Mouse (Mus musculus) heart, postnatal 10 days (tissue): ENCODE results near the gene Cdh3. TPM values are rescaled to one million over a fixed set of nuclear protein-coding genes. Genes with fewer than 3 reads are reported as not detected.
A peak's percentile ranks its signal among the peaks of the same experiment; 100 is the strongest.
"Not testable (repeated sequence)": the region's sequence is repeated elsewhere in the genome, so short reads cannot be mapped to it uniquely, and the experiment has no call there.

Source experiments
- DNase-seq, 2 experiments: peaks; one replicate each; pipeline ENCODE4 v3.0.0; 2021
- intact Hi-C: fragments of 180-260 bp; cut with DNase I; formaldehyde crosslinking; loops from one replicate; pipeline ENCODE4 v1.15.1; 2025
- total RNA-seq, 2 experiments: library from RNA; stranded (reverse); gene quantifications; 2 replicates each; pipeline ENCODE4 v1.2.3; 2021

The Cdh3 gene
- total RNA-seq, 2 experiments from 2014 or later: 2.8 to 3.3 TPM

DNA sequence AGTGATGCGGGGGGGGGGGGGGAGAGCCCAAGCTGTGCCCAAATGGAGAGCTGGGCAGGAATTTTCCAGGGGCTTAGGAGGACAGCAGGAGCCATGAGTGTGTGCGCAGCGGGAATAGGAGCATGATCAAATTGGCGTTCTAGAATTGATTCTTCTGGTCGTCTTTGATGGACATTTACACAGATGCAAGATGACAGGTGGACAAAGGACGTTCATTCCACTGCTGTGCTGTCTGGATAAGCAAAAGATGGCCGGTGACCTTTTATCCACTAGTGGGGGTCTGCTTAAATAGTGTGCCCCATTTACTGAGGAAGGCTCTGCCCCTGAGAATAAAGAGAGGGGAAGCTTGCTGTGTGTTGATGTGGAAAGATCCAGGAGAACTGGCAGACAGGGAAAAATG lies 58.3 kb downstream of the Cdh3 start:
- no peak for DNase-seq
- intact Hi-C loops: no loop called here

DNA sequence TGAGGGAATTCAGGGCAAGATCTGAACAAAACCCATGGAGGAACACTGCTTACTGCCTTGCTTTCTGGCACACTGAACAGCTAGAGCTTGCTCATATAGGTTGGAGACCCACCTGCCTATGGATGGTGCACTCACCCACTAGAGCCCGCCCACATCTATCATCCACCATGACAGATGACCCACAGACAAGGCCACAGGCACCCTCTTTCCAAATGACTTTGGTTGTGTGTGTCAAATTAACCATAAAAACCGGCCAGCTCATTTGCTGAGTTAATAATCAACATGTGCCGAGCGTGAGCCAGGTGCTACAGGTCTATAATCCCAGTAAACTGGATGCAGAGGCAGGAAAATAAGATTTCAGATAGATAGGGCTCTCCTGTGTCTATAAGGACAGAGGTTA lies 59.7 kb downstream of the Cdh3 start:
- DNase-seq: no peak
- intact Hi-C loops: no loop called here

DNA sequence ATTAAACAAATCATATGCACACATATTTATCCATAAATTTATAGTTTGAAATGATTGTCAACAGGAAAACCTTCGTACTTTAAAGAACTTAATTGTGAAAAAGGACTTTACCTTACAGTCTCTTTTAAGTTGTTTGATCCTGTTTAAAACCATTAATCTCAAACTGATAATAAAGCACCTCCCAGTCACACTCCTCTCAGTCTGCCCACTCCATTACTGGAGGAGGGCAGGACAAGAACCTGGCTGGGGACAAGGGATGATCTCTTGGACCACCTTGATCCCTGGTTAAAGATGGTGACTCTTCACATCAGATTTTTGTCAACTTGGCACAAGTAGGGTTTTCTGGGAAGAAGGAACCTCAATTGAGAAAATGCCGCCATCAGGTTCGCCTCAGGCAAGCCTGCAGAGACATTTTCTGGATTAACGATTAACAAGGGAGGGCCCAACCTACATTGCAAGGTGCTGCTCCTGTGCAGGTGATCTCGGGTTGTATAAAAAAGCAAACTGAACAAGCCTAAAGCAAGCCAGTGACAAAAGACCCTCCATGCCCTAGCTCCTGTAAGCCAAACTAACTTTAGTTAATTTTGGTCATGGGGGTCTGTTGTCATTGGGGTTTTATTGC lies 61.0 kb downstream of the Cdh3 start:
- intact Hi-C loops: no loop called here
- no peak for DNase-seq

DNA sequence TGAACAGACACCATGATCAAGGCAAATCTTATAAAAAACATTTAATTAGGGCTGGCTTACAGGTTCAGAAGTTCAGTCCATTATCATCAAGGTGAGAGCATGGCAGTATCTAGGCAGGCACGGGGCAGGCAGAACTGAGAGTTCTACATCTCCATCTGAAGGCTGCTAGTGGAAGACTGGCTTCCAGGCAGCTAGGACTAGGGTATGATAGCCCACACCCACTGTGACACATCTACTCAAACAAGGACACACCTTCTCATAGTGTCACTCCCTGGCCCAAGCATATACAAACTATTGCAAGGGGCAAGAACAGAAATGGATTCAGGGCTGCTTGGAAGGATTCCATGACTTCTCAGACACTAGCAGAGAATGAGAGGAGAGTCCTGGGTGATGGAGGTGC lies 61.5 kb downstream of the Cdh3 start:
- DNase-seq: not testable (repeated sequence)

DNA sequence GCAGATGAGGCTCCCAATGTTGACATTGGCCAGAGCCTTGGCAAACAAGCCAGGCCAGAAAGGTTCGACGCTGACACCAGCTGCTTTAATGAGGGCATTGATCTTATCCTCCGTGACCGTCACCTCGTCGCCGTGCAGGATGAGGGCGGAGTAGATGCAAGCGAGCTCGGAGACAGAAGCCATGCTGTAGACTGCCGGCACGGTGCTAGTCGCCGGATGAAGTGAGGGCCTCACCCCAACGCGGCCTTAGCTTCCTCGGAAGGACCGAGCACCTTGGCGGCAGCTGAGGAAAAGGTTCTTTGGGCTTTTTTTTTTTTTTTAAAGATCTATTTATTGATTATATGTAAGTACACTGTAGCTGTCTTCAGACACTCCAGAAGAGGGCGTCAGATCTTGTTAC lies 62.5 kb downstream of the Cdh3 start, which contains the start of gene Gm10073:
Gene Gm10073, minus strand, starts transcription at position 294 of the 400 bp plus-strand sequence.
- DNase-seq, intact Hi-C loops: not testable (repeated sequence)

More for the DNA sequence above, 61.5 kb downstream of the Cdh3 start:
- intact Hi-C loops: not testable (repeated sequence)

DNA sequence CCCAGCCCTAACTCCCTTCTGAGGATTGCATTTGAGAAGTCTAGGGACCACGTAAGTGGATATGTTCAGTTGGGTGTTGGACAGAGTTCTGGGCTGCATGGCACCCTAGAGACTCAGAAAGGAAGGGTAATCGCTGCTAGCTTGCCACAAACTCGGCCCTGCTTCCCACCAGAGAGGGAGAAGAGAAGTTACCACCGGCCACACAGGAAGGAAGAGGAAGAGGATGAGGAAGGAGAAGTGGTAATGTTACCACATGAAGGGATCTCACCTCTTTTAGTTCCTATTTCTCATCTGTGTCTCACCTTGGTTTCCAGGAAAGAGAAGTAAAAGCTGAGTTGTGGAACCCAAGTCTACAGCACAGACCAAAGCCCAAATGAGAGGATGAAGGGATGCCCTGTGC lies 63.6 kb downstream of the Cdh3 start:
- intact Hi-C loops: no loop called here
- no peak for DNase-seq

DNA sequence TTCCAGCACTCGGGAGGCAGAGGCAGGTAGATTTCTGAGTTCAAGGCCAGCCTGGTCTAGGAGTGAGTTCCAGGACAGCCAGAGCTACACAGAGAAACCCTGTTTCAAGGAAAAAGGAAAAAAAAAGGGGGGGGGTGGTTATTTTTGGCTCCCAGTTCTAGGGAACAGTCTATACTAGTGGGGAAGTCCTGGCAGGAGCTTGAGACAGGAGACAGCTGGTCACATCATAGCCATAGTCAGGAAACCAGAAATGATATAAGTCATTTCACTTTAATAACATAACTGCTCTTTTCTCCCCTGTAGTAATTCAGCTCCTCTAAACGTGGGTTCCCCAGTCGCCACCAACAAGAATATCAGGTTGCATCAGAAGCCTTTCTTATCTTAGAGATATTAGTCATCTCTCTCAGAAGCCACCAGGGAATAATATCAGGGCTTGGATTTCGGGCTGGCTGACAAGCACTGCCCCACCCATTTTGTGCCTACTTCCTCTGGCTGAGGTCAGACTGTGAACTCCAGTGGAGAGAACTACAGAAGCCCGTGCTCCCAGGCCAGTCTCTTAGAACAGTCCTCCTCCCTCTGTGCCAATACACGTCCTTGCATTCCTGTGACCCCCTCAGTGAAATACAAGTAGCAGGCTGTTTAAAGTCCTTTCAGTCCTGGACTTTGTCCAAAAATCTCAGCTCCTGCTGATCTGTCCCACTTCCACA lies 66.3 kb downstream of the Cdh3 start:
- peak; percentile 9 to 10 for DNase-seq
- intact Hi-C loops: no loop called here

DNA sequence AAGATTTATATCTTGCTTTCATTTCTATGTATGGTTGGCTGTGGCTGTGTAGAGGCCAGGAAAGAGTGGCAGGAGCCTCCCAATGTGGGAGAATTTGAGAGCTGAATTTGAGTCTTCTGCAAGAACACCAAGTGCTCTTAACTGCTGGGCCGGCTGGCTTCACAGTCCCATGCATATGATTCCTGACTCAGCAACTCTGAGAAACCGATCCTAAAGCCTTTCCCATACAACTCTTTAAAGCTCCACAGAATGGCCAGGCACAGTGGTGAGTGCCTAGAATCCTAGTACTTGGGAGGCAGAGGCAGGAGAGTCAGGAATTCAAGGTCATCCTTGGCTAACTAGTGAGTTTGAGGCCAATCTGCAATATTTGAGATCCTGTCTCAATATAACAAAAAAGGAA lies 68.8 kb downstream of the Cdh3 start:
- DNase-seq: no peak
- intact Hi-C loops: no loop called here

DNA sequence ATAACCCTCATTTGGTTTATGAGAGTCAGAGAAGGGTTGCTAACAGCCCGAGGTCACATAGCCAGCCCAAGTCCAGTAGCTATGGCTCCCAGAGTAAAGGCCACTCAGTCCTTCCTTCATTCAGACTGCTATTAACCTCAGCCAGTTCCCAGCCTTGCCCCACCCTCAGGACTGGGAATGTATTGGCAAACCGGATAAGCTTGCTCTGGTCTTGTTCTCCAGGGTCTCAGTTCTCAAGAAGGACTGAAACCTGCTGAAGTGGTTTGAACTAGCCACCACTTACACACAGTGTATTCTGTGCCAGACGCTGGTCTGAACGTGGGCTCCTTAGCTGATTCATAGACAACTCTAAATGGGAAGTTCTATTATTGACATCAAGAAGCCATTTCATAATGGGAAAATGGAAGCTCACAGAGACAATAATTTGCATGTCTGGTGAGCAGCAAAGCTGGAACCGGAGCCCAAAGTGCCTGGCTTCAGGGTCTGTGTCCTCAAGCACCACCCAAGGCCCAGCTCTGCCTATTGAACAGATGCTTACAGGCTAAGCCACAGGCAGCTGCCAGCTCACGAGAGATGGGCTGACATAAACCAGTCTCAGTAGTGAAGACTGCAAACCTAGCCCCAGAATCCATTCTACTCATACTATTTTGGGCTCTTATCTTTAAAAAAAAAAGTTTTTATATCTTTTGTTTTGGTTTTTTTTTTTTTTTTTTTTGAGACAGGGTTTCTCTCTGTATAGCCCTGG lies 70.8 kb downstream of the Cdh3 start:
- intact Hi-C loops: no loop called here
- no peak for DNase-seq

DNA sequence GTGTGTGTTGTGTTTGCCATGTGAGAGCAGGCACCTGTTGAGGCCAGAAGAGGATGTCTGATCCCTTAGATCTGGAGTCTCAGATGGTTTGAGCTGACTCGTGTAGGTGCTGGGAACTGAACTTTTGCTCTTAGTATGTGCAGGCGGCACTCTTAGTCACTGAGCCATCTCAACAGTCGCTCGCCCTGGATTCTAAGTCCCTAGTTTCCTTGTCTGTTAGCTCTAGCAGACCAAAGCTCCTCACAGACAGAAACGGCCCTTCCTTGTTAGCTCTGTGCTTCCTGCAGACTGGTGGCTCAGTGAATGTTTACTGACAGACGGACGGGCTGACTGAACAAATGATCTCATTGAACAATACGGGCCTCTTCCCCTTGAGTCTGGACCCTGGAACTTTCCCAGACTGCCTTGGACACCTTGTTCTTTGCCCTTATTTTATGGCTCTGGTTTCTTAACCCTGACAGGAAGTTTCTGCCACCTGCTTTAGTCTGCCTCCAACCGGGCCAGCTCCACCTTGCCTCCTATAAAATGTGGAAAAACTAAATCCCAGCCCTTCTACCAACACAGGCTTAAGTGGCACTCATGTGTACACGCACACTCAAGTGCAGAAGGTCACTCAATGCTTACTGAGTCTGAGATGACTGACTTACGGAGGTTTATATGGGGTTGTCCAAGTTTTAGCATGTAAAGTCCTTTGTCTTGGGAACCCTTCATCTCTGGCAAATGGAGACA lies 74.4 kb downstream of the Cdh3 start:
- intact Hi-C loops: no loop called here
- no peak for DNase-seq

DNA sequence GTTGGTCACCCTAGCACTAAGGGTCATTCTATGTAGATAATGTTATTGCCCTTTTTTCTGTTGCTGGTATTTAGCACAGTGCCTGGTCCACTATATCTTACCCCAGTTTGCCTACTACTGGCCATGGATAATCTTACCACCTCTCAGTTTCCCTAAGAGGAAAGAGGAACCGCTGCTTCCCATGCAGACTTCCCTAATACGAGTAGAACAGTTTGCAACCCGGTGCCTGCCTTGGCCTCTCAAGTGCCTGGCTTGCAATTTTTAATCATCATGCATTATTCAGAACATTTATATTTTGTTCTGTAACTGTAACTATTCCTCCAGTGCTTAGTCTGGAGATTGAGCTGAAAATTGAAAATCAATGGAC lies 75.0 kb downstream of the Cdh3 start:
- intact Hi-C loops: no loop called here
- no peak for DNase-seq

DNA sequence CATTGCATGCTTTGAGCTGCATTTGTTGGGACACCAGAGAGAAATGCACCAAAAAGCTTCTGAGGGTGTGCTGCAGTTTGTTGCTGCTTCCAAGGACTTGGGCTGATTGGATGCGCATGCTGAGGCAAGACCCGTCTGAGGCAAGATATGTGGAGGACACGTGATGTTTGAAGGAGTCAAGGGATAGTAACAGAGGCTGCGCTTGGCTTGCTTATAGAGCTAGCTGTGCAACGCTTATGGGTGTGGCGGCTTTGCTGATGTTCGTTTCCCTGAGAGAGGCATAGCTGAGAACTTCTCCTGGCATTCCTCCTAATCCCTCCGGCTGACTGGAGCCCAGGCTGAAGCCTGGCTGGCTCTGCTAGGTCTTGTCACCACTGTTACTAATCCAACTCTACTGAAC lies 76.2 kb downstream of the Cdh3 start:
- intact Hi-C loops: no loop called here
- DNase-seq: peak in 1 of 2 experiments; percentile 11

DNA sequence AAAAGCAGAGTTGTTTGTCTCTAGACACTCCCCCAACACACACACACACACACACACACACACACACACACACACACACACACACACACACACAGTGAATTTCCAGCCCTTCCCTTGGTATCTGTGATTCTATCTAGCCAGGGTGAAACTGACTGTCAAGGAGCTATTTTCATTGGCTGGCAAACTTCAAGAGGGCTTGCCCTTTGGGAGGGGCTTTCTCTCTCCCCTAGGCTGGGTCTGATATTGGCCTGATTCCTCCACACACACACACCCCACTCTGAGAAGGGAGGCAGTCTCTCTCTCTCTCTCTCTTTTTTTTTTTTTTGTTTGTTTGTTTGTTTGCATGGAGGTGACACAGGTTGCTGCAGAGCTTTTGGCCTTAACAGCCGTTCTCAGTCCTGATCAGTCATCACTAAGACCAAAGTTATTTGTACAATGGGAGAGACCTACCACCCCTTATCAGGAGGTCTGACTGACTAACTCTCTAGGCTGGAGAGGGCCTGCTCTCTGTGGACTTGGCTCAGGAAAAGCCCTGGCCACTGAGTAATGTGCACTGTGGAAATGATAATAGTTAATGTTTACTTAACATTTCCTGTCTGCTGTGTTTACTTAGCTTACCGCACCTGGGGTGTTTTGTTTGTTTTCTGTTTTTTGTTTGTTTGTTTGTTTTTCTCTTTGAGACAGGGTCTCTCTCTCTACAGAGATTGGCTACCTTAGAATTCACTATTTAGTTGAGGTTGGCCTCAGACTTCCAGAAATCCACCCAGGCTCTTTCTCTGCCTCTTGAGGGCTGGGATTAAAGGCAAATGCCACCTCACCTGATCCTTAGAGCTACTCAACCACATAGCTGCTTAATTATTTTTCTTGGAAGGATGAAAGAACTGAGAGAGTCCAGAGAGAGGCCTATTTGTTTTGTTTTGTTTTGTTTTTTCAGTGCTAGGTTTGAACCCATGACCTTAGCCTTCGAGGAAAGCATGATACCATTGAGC lies 78.0 kb downstream of the Cdh3 start:
- no peak for DNase-seq
- intact Hi-C loops: no loop called here

DNA sequence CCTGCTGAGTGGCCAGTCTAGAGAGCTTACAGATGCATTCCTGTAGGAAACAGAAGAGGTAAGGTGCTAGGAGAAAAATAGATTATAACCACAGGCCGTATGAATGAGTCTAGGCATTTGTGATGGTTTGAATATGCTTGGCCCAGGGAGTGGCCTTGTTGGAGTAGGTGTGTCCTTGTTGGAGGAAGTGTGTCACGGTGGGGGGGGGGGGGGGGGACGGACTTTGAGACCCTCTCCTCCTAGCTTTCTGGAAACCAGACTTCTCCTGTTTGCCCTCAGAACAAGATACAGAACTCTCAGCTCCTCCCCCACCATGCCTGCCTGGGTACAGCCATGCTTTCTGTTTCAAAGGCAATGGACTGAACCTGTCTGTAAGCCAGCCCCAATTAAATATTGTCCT lies 81.8 kb downstream of the Cdh3 start:
- DNase-seq: no peak
- intact Hi-C loops: no loop called here

DNA sequence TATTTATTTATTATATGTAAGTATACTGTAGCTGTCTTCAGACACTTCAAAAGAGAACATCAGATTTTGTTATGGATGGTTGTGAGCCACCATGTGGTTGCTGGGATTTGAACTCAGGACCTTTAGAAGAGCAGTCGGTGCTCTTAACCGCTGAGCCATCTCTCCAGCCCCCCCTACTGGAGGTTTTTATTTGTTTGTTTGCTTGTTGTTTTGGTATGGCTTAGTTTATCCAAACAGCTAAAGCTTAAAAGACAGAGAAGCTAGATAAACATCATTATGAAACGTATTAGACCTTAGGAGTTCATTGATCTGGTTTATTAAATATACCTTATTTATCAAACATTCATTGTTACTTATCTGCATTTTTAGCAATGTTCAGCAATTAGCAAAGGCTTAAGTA lies 84.9 kb downstream of the Cdh3 start:
- intact Hi-C loops: not testable (repeated sequence)

DNA sequence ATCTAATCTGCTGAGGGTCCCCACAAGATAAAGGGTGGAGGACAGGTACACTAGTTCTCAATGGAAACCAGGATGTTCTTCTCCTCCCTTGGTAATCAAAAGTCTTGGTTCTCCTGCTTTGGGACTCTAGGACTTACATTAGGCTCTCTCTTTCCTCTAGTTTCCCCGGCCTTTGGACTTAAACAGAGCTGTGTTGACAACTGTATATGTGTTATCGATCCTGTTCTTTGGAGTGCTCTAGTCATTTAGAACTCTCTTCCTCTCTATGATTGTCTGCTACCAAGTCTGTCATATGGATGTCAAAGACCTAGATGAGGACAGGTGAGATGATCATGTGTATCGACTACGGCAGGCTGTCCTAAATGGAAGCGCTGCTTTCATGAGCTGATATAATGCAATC lies 86.4 kb downstream of the Cdh3 start:
- intact Hi-C loops: no loop called here
- DNase-seq: no peak

More for the DNA sequence above, 84.9 kb downstream of the Cdh3 start:
- DNase-seq: not testable (repeated sequence)

DNA sequence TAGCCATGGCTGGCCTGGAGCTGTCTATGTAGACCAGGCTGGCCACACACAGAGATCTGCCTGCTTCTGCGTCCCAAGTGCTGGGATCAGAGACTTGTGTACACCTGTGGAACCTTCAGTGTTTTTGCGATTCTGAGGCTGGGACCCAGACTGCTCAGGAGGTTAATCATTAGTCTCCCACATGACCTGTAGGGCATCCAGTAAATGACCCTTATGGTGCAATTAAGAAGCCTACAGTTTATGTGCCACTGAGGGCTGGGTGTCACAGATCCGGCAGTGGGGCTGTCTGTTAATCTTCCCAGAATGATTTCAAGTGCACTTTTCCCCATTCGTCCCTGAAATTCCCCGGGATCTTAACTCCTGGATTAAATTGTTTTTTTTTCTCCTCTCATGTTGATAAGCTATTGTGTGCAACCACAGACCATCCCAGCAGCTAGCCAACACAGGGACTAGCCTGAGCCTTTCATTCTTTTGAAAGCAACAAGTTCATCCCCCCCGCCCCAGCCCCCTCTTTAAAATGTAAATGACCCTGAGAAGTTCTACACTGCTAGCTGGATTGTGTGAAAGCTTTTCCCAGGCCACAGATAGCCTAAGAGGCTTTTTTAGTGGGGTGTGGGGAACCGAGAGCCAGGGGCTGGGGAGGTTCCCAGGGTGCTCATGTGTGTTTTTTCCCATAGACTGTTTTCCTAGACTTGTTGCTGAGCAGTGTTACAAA lies 88.7 kb downstream of the Cdh3 start:
- no peak for DNase-seq
- intact Hi-C loops: no loop called here

DNA sequence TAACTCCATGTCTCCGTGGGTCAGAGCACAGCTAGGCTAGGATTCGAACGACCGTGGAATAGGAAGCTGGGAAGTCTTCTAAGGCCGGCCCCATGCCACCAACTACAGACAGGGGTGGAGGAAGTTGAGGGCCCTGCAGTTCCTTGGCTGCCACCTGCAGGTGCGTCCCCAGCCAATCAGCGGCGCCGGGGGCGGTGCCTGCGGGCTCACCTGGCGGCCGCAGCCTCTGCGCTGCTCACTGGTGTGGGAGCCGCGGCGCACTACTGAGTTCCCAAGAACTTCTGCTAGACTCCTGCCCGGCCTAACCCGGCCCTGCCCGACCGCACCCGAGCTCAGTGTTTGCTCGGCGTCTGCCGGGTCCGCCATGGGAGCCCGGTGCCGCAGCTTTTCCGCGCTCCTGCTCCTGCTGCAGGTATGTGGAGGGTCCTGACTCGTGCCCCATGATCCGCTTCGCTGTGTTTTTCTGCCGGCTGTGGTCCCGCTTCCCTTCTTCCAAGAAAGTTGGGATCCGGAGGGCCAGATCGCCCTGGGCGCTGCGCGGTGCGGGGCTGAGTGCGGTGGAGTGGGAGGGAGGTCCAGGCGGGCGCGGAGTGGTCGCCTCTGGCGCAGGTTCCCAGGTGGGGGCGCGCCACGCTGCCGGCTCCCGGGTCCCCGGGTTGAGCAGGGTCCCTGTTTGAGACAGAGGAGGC lies 92.6 kb downstream of the Cdh3 start, which contains the start of gene Cdh1:
Gene Cdh1, plus strand, starts transcription at position 221 of the 689 bp plus-strand sequence.
- DNase-seq: peak; percentile 10 to 19
- intact Hi-C loops: no loop called here

DNA sequence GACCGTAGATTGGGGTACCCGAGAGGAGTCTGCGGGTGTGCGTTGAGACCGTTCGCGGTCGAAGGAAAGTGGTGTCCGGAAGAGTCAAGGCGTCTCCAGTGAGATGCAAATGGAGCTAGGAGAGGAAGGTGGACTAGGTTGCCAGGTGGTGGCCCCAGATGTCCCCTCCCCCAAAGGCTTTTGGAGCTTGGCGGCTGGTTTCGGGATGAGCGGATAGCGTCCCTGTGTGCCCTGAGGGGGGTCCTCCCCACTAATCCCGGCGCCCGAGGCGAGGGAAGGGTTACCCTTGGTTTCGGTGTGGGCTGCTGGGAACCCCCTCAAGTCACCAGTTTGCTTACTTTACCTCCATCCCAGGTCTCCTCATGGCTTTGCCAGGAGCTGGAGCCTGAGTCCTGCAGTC lies 93.2 kb downstream of the Cdh3 start:
- intact Hi-C loops: no loop called here
- no peak for DNase-seq
